Mouse (Mus musculus): ENCODE measurements around the gene Cdr2l. TPM values are rescaled to one million over a fixed set of nuclear protein-coding genes. Genes with fewer than 3 reads are reported as not detected.

Cdr2l gene
- total and polyA plus RNA-seq, 2 experiments from 2014 or later, result 16.9 to 45.8 TPM

DNA sequence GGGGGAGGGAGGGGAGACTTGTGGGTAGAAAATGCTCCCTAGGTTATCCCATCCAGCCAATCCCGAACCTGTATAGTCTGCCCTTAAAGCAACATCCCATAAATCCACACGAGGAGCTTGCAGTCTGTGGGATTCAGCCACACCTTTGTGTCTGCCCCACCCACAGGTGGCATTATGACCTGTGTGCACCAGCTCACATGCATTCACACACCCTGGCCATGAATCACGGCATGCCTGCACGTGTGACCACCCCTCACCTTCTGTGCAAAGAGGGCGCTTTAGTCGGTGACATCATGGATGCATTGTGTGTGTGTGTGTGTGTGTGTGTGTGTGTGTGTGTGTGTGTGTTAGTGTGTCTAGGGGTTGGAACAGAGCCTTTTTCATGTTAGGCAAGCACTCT lies 39.9 kb upstream of the Cdr2l start:
- WGBS, result 62% methylated on average over 6 of the region's 6 CpGs
- Histone ChIP-seq H3K27me3 (ENCODE audit: insufficient read depth, low read length) (no peaks in the 10 kb centered on the region; the same call in 1 of the 2 replicates), H3K27ac (ENCODE audit: low read depth, low read length) (no peak overlapping the region), H3K4me1 (ENCODE audit: insufficient read depth) (no peaks in the 10 kb centered on the region), H3K36me3 (ENCODE audit: insufficient read depth) (no peaks in the 10 kb centered on the region), H3K4me3 (ENCODE audit: low read depth, low read length) (no peak overlapping the region), H3K9ac (no peak overlapping the region), H3K9me3 (ENCODE audit: low read length) (no peaks in the 10 kb centered on the region), H3K4me2 (ENCODE audit: low read depth) (no peak overlapping the region)
- no peak for TF ChIP-seq CTCF (IDR thresholded peaks at IDR 0.05; ENCODE audit: low read depth)
- DNase-seq, result no peak
- ATAC-seq, result no peak

- TF ChIP-seq CTCF (IDR thresholded peaks at IDR 0.05; ENCODE audit: low read depth), result no peak
- no peak for ATAC-seq
- H3K27me3 ChIP-seq (ENCODE audit: insufficient read depth, low read length), result no peaks in the 10 kb centered on the region; the same call in 1 of the 2 replicates
- no peaks in the 10 kb centered on the region for H3K4me1 ChIP-seq (ENCODE audit: insufficient read depth)
- no peaks in the 10 kb centered on the region for H3K9me3 ChIP-seq (ENCODE audit: low read length)
- no peak for DNase-seq
- no peak overlapping the region for H3K27ac ChIP-seq (ENCODE audit: low read depth, low read length)
- H3K4me3 ChIP-seq (ENCODE audit: low read depth, low read length), result no peak overlapping the region
- H3K36me3 ChIP-seq (ENCODE audit: insufficient read depth), result peaks cover 9% of the 10 kb centered on the region
- no peak overlapping the region for H3K4me2 ChIP-seq (ENCODE audit: low read depth)
- WGBS, result 15% methylated on average over 12 of the region's 12 CpGs
- H3K9ac ChIP-seq, result no peak overlapping the region
These were observed 36.7 kb upstream of the Cdr2l start for GRCm38 (mm10) chr11:115344967-115345366.

GRCm38 (mm10) chr11:115345515-115345914 lies 36.2 kb upstream of the Cdr2l start:
- H3K9ac ChIP-seq, result no peak overlapping the region
- H3K4me2 ChIP-seq (ENCODE audit: low read depth), result no peak overlapping the region
- ATAC-seq, result no peak
- H3K36me3 ChIP-seq (ENCODE audit: insufficient read depth), result peaks cover 15% of the 10 kb centered on the region
- no peaks in the 10 kb centered on the region; the same call in 1 of the 2 replicates for H3K27me3 ChIP-seq (ENCODE audit: insufficient read depth, low read length)
- no peak overlapping the region for H3K4me3 ChIP-seq (ENCODE audit: low read depth, low read length)
- no peak for TF ChIP-seq CTCF (IDR thresholded peaks at IDR 0.05; ENCODE audit: low read depth)
- H3K9me3 ChIP-seq (ENCODE audit: low read length), result no peaks in the 10 kb centered on the region
- H3K4me1 ChIP-seq (ENCODE audit: insufficient read depth), result no peaks in the 10 kb centered on the region
- WGBS, result 66% methylated on average over 7 of the region's 7 CpGs
- DNase-seq, result no peak
- H3K27ac ChIP-seq (ENCODE audit: low read depth, low read length), result no peak overlapping the region

DNA sequence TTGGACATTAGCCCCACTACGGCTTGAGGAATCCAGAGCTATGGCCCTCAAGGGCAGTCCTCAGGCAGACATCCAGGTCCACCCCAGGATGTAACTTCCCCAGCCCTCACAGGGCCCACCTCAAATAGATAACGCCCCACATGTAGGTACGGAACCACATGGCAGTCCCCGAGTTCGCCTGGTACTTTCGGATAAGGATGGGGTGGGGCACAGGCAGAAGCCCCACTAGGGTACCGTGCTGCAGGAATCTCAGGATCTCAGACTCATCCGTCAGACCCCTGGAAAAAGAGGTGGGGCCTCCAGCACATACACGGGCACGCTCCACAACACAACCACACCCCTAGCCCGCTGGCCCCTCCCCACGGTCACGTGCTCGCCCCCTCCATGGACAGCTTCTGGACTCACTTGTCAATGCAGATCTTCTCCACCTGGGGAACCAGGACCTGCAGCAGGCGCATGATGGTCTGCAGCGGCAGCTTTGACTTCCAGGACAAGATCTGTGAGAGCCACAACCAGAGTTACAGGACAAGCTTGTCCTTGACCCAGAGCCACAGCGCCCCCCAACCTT lies 33.0 kb upstream of the Cdr2l start:
- no peaks in the 10 kb centered on the region for H3K4me1 ChIP-seq (ENCODE audit: insufficient read depth)
- H3K4me3 ChIP-seq (ENCODE audit: low read depth, low read length), result no peak overlapping the region
- H3K36me3 ChIP-seq (ENCODE audit: insufficient read depth), result peaks cover 45% of the 10 kb centered on the region
- no peak overlapping the region for H3K4me2 ChIP-seq (ENCODE audit: low read depth)
- no peak for ATAC-seq
- no peak for DNase-seq
- 69% methylated on average over 17 of the region's 17 CpGs for WGBS
- no peak for TF ChIP-seq CTCF (IDR thresholded peaks at IDR 0.05; ENCODE audit: low read depth)
- H3K9me3 ChIP-seq (ENCODE audit: low read length), result no peaks in the 10 kb centered on the region
- no peaks in the 10 kb centered on the region for H3K27me3 ChIP-seq (ENCODE audit: insufficient read depth, low read length)
- H3K27ac ChIP-seq (ENCODE audit: low read depth, low read length), result no peak overlapping the region
- H3K9ac ChIP-seq, result no peak overlapping the region

DNA sequence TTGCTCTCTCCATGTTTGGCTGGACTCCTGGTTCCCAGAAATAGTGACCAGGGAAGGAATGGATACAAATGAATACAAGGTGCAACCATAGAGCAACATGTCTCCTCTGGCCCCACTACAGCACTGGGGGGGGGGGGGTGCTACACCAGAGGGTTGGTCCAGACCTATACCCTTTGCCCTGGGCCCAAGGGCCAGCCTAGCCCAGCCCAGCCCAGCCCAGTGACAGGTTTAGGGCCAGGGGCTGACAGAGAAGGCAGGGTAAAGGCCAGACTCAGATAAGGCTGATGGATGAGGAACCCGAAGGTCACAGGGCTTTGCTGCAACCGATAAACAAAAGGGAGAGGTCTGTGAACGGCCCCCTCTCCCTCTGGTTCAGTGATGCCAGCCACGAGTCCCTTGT lies 31.7 kb upstream of the Cdr2l start:
- DNase-seq, result no peak
- Histone ChIP-seq H3K27me3 (ENCODE audit: insufficient read depth, low read length) (no peaks in the 10 kb centered on the region), H3K9ac (no peak overlapping the region), H3K9me3 (ENCODE audit: low read length) (no peaks in the 10 kb centered on the region), H3K36me3 (ENCODE audit: insufficient read depth) (peaks cover 47% of the 10 kb centered on the region), H3K4me2 (ENCODE audit: low read depth) (no peak overlapping the region), H3K4me3 (ENCODE audit: low read depth, low read length) (no peak overlapping the region), H3K4me1 (ENCODE audit: insufficient read depth) (no peaks in the 10 kb centered on the region), H3K27ac (ENCODE audit: low read depth, low read length) (no peak overlapping the region)
- 87% methylated on average over 4 of the region's 4 CpGs for WGBS
- TF ChIP-seq CTCF (IDR thresholded peaks at IDR 0.05; ENCODE audit: low read depth), result no peak
- no peak for ATAC-seq

DNA sequence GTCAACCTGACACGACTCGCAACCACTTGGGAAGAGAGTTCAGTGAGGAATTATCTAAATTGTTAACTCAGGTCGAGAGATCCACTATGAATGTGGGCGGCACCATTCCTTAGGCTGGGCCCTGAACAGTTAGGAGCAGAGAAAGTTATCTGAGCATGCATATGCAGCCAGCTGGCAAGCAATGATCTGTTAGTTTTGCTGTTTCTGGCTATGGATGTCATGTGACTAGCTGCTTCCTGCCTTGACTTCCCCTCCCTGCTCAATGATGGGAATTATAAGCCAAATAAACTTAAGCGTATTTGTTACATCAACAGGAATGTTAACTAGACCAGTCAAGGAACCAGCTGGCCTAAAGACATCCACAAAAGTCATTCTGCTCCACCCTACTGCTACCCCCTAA lies 28.3 kb upstream of the Cdr2l start:
- H3K36me3 ChIP-seq (ENCODE audit: insufficient read depth), result peaks cover 59% of the 10 kb centered on the region
- no peak for TF ChIP-seq CTCF (IDR thresholded peaks at IDR 0.05; ENCODE audit: low read depth)
- WGBS, result 93% methylated on average over 5 of the region's 5 CpGs

DNA sequence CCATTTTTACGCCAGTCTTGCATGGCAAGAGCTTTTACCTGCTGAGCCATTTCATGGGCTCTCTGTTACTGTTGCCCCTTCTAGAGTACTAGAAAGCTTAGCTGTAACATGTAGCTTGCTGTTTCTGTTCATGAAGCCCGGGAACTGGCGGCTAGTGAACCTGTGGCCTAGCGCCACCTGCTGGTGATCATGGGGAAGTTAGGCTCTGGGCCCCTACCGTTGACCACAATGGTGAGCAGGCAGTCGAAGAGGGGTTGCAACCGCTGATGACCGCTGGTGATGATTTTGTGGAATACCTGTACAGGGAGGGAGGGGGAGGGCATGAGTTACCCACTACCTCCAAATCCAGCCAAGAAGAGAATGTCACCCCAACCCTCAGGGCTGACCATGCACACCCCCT lies 27.5 kb upstream of the Cdr2l start:
- peaks cover 54% of the 10 kb centered on the region for H3K36me3 ChIP-seq (ENCODE audit: insufficient read depth)
- peak; percentile 62; the same call in 1 of the 2 replicates for ATAC-seq
- WGBS, result 13% methylated on average over 8 of the region's 8 CpGs

More for the DNA sequence above, 28.3 kb upstream of the Cdr2l start:
- Histone ChIP-seq H3K4me3 (ENCODE audit: low read depth, low read length) (no peak overlapping the region), H3K27ac (ENCODE audit: low read depth, low read length) (no peak overlapping the region), H3K27me3 (ENCODE audit: insufficient read depth, low read length) (no peaks in the 10 kb centered on the region), H3K9me3 (ENCODE audit: low read length) (no peaks in the 10 kb centered on the region), H3K4me2 (ENCODE audit: low read depth) (no peak overlapping the region), H3K9ac (no peak overlapping the region), H3K4me1 (ENCODE audit: insufficient read depth) (no peaks in the 10 kb centered on the region)
- DNase-seq (no peak), ATAC-seq (no peak)

More for the DNA sequence above, 27.5 kb upstream of the Cdr2l start:
- DNase-seq, result peak; percentile 88
- no peaks in the 10 kb centered on the region for H3K4me1 ChIP-seq (ENCODE audit: insufficient read depth)
- TF ChIP-seq CTCF (IDR thresholded peaks at IDR 0.05; ENCODE audit: low read depth), result peak; percentile 98
- H3K4me3 ChIP-seq (ENCODE audit: low read depth, low read length), result no peak overlapping the region
- no peaks in the 10 kb centered on the region for H3K9me3 ChIP-seq (ENCODE audit: low read length)
- no peak overlapping the region for H3K9ac ChIP-seq
- H3K4me2 ChIP-seq (ENCODE audit: low read depth), result no peak overlapping the region
- no peaks in the 10 kb centered on the region for H3K27me3 ChIP-seq (ENCODE audit: insufficient read depth, low read length)
- H3K27ac ChIP-seq (ENCODE audit: low read depth, low read length), result no peak overlapping the region

Measured in forebrain, postnatal 0 days (tissue).